Mouse (Mus musculus) liver, embryonic 15.5 days (tissue): ENCODE data around the gene Slc38a10. TPM values are rescaled to one million over a fixed set of nuclear protein-coding genes. Genes with fewer than 3 reads are reported as not detected.

Experiments used
- ATAC-seq: fragments of 200-750 bp; cut with Nextera tagmentation; 2 replicates; pipeline ENCODE4 v1.8.0; 2017; ENCODE audit warnings: moderate number of reproducible peaks, mild to moderate bottlenecking, moderate library complexity; ENCODE audit not compliant: insufficient read depth
- H3K27ac ChIP-seq: fragments of 300-500 bp; sonication (generic); replicated peaks from 2 replicates; pipeline ENCODE4 v1.5.1; 2015; ENCODE audit warnings: mild to moderate bottlenecking, inconsistent platforms
- H3K27me3 ChIP-seq: fragments of 300-500 bp; sonication (generic); 2 replicates; pipeline ENCODE4 v1.6.1; 2015; ENCODE audit warnings: mild to moderate bottlenecking, inconsistent platforms
- H3K36me3 ChIP-seq: fragments of 300-500 bp; sonication (generic); replicated peaks from 2 replicates; pipeline ENCODE4 v1.6.1; 2015; ENCODE audit warnings: moderate library complexity, mild to moderate bottlenecking, inconsistent platforms
- H3K4me1 ChIP-seq: fragments of 300-500 bp; sonication (generic); replicated peaks from 2 replicates; pipeline ENCODE4 v1.6.1; 2015; ENCODE audit warnings: inconsistent platforms
- H3K4me2 ChIP-seq: fragments of 300-500 bp; sonication (generic); 2 replicates; pipeline ENCODE4 v1.6.1; 2015; ENCODE audit warnings: moderate library complexity, mild to moderate bottlenecking, inconsistent platforms
- H3K4me3 ChIP-seq: fragments of 300-500 bp; sonication (generic); replicated peaks from 2 replicates; pipeline ENCODE4 v1.5.1; 2015; ENCODE audit warnings: mild to moderate bottlenecking, inconsistent platforms
- H3K9ac ChIP-seq: fragments of 300-500 bp; sonication (generic); 2 replicates; pipeline ENCODE4 v1.6.1; 2015; ENCODE audit warnings: moderate library complexity, mild to moderate bottlenecking, inconsistent platforms
- H3K9me3 ChIP-seq: fragments of 300-500 bp; sonication (generic); replicated peaks from 2 replicates; pipeline ENCODE4 v1.6.1; 2016; ENCODE audit warnings: inconsistent platforms
- WGBS: fragments of 180-500 bp; shearing (Covaris S2); methylation state at CpG from one replicate; pipeline ENCODE4 v1.1.7; 2015; ENCODE audit warnings: mixed read lengths; ENCODE audit not compliant: insufficient replicate concordance; 5-methylcytosine and 5-hydroxymethylcytosine counted together
- polyA plus RNA-seq: library from polyadenylated mRNA; unstranded; fragments of >200 nt; fragmentation: Nextera tagmentation; extraction: Ambion mirVana; gene quantifications from 2 replicates; pipeline ENCODE4 v1.2.1, GENCODE M21; 2015

The Slc38a10 gene
- polyA plus RNA-seq, 1 experiment from 2014 or later = 34.0 TPM

GRCm38 (mm10) chr11:120159653-120160052 lies 8.5 kb upstream of the Slc38a10 start:
- Histone ChIP-seq H3K4me3 (no peak overlapping the region), H3K27me3 (no peaks in the 10 kb centered on the region), H3K9ac (no peak overlapping the region), H3K4me2 (no peak overlapping the region), H3K9me3 (no peaks in the 10 kb centered on the region), H3K4me1 (peaks cover 20% of the 10 kb centered on the region), H3K36me3 (no peaks in the 10 kb centered on the region), H3K27ac (no peak overlapping the region)
- ATAC-seq = no peak
- WGBS = 43% methylated on average over 5 of the region's 5 CpGs

DNA sequence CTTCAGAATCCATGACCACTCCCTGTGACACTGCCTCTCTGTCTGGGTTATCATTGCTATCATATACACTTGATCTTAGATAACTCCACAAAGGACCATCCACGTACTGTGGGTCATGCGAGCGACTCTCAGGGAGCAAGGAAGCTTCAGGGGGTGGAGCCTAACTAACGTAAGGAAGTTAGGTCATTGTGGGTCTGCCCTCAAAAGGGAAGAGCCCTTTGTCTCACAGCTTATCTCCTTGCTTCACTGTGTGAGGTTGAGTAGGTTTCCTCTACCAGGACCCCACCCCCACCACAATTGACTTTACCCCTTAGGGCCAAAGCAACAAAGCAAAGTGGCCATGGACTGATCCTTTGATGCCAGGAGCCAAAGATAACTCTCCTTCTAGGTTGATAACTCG lies 7.7 kb upstream of the Slc38a10 start:
- Histone ChIP-seq H3K9me3 (no peaks in the 10 kb centered on the region), H3K27ac (no peak overlapping the region), H3K9ac (no peak overlapping the region), H3K36me3 (no peaks in the 10 kb centered on the region), H3K4me1 (peaks cover 20% of the 10 kb centered on the region), H3K27me3 (no peaks in the 10 kb centered on the region), H3K4me3 (no peak overlapping the region), H3K4me2 (peak overlapping the region; percentile 33)
- peak; percentile 40; the same call in 1 of the 2 replicates for ATAC-seq
- 3% methylated on average over 5 of the region's 5 CpGs for WGBS

DNA sequence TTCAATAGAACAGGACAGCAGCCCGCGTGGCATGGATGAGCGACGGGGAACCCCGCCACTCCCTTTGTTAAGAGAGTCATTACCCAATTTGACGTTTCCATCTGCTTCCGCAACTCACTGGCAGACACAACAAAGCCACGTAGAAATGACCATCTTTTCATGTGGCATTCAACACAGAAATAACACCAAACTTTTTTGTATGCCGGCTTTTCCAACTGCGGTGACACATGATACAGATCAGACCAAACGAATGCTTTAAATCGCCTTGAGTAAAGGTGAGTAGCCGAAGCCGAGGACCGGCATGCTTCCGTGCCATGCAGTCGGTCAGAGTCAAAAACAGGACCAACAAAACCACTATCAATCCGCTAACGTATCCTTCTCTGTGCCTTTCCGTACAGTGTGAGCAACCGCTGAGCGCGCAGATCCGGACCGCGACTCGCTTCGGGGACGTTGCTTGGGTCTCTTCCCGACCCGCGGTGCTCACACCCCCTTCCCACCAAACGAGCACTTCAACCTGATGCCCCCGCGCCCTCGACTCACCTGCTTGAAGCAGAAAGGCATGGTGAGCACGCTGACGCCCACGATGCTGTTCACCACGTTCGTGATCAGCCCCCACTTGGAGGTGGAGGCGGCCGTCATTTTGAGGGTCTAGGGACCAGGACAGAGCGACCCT lies 570 bp downstream of the Slc38a10 start:
- H3K9ac ChIP-seq = peak overlapping the region; percentile 81
- H3K36me3 ChIP-seq = peaks cover 10% of the 10 kb centered on the region
- WGBS = under 1% methylated on average over 44 of the region's 44 CpGs
- H3K27ac ChIP-seq = peak overlapping the region; percentile 86
- ATAC-seq = peak; percentile 50
- H3K4me3 ChIP-seq = peak overlapping the region; percentile 88
- H3K4me2 ChIP-seq = peak overlapping the region; percentile 91
- no peaks in the 10 kb centered on the region for H3K27me3 ChIP-seq
- H3K4me1 ChIP-seq = peaks cover 46% of the 10 kb centered on the region
- no peaks in the 10 kb centered on the region for H3K9me3 ChIP-seq

DNA sequence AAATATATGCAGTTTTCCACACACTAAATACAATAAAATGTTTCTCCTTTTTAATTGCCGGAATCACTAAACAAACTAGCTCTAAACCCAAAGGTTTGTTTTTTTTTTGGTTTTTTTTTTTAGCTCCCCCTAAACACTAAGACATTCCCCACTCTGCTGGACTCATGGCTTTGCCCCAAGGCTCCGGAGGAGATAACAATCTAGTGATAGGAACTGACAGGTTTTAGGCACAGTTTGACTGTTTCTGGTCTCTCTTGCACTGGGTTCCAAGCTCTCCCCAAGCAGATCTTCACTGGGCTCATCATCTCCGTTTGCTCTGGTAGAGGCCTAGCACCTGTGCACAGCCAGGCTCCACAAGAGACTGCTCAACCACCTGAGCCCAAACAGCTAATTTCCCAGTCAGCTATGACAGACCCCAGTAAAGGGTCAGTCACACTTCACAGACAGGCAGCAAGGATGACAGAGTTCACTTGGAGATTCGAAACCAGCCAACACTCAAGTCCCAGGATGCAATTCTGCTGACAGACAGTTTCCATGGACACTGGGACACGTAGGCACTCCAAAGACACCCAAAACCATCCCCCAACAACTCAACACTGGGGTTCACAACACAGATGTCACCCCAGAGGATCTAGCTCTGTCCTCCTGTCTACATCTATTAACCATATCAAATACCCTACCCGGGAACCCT lies 1.5 kb downstream of the Slc38a10 start:
- no peak for ATAC-seq
- Histone ChIP-seq H3K27ac (peak overlapping the region; percentile 86), H3K36me3 (peaks cover 16% of the 10 kb centered on the region), H3K9me3 (no peaks in the 10 kb centered on the region), H3K4me2 (peak overlapping the region; percentile 91), H3K4me3 (peak overlapping the region; percentile 88), H3K27me3 (no peaks in the 10 kb centered on the region), H3K9ac (peak overlapping the region; percentile 81), H3K4me1 (peaks cover 49% of the 10 kb centered on the region)
- WGBS = 22% methylated on average over 6 of the region's 6 CpGs

DNA sequence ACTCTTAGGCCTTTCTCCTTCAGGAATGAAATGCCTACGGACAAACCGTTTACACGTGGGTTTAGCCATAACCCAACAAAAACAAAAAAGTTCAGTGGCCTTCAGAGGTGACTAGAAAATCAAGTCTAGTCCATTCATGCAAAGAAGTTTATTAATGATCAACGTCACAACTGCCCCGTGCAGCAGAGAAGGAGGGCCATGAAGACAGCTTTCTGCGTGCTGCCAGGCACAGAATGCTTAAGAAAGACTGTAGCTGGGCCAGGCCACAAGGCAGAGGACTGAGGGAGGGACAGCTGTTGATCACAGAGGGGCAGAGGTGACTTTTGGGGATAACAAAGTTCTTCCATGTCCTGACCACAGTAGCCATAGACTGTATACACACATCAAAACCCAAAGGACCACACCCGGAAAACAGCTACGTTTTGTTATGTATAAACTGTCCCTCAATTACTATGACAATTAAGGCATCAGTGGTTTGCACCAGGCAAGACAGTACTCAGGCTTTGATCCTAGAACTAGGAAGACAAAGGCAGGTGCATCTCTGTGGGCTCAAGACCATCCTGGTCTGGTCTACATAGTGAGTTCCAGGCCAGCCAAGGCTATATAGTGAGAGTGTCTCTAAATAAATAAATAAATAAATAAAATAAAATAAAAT lies 2.8 kb downstream of the Slc38a10 start:
- WGBS = 74% methylated on average over 8 of the region's 8 CpGs
- H3K27ac ChIP-seq = no peak overlapping the region
- H3K36me3 ChIP-seq = peaks cover 20% of the 10 kb centered on the region
- ATAC-seq = no peak
- no peaks in the 10 kb centered on the region for H3K27me3 ChIP-seq
- no peaks in the 10 kb centered on the region for H3K9me3 ChIP-seq
- no peak overlapping the region for H3K4me3 ChIP-seq
- peaks cover 62% of the 10 kb centered on the region for H3K4me1 ChIP-seq
- no peak overlapping the region for H3K4me2 ChIP-seq
- H3K9ac ChIP-seq = no peak overlapping the region

DNA sequence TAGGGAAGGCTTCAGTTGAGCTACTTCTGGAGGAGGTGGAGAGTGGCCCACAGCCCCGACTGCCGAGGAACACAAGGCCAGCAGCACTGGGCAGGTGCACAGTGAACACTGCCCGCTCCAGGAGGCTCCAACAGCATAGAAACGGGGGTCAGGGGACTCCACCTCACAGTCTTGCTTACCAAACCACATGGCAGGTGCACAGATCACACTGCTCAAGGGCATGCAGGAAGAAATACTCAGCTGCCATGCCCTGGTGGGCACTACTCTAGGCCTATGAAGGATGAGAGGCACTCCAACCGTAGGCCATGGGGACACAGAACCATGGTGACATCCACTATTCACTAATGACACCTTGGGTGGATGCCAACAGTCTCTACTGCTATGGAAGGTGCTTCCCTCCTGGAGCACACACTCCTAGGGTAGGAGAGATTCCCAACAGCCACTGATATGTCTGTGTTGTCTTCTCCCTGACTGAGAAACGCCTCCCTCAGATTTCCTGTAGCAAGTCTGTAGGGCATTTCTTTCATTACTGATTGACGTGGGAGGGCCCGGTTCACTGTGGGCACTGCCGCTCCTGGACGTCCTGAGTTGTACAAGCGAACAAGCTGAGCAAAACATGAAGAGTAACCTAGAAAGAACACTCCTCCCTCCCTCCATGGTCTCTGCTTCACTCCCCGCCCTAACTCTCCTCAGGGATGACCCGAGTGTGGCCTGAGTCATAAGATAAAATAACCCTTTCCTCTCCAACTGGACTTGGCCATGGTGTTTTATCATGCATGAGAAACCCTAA lies 7.2 kb downstream of the Slc38a10 start:
- 62% methylated on average over 13 of the region's 13 CpGs for WGBS
- no peak overlapping the region for H3K4me3 ChIP-seq
- peaks cover 65% of the 10 kb centered on the region for H3K4me1 ChIP-seq
- 0 out of 2 replicates have a peak overlapping the region, but pooled peaks have one; percentile 6 for H3K27ac ChIP-seq
- no peaks in the 10 kb centered on the region for H3K9me3 ChIP-seq
- H3K36me3 ChIP-seq = peaks cover 46% of the 10 kb centered on the region
- no peak overlapping the region for H3K9ac ChIP-seq
- ATAC-seq = no peak
- no peak overlapping the region for H3K4me2 ChIP-seq
- no peaks in the 10 kb centered on the region for H3K27me3 ChIP-seq

DNA sequence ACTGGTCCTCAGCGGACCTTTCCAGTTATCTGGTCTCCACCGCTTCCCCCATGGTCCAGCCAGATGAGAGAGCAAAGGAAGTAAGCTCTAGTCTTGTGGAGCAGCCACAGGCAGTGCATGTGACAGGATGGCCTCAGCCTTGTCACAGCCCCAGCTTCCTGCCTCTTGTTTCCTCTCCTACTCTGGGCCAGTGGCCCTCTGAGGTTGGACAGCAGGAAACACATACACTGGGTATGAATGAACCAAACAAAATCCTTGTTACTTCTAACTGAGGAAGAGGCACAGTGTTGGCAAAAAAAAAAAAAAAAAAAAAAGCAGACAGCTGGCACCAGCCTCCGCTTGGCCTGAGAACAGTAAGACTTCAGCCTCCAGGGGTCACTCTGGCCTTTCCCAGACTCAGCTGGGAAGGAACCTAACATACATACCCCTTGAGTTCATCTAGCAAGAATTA lies 8.5 kb downstream of the Slc38a10 start:
- no peak overlapping the region for H3K4me2 ChIP-seq
- WGBS = 44% methylated on average over 3 of the region's 3 CpGs
- no peak overlapping the region for H3K9ac ChIP-seq
- H3K4me3 ChIP-seq = no peak overlapping the region
- H3K27ac ChIP-seq = peak overlapping the region; percentile 45; the same call in 1 of the 2 replicates
- H3K27me3 ChIP-seq = no peaks in the 10 kb centered on the region
- H3K4me1 ChIP-seq = peaks cover 68% of the 10 kb centered on the region
- H3K36me3 ChIP-seq = peaks cover 52% of the 10 kb centered on the region
- peak; percentile 66 for ATAC-seq
- no peaks in the 10 kb centered on the region for H3K9me3 ChIP-seq

GRCm38 (mm10) chr11:120140255-120140654 lies 10.9 kb downstream of the Slc38a10 start:
- WGBS = 63% methylated on average over 6 of the region's 6 CpGs

GRCm38 (mm10) chr11:120139309-120139731 lies 11.8 kb downstream of the Slc38a10 start:
- 0 out of 2 replicates have a peak, but pooled peaks have one; percentile 4 for ATAC-seq
- 0 out of 2 replicates have a peak overlapping the region, but pooled peaks have one; percentile 19 for H3K27ac ChIP-seq
- H3K9ac ChIP-seq = no peak overlapping the region
- H3K4me3 ChIP-seq = no peak overlapping the region
- no peak overlapping the region for H3K4me2 ChIP-seq
- 21% methylated on average over 10 of the region's 10 CpGs for WGBS
- H3K27me3 ChIP-seq = no peaks in the 10 kb centered on the region
- peaks cover 46% of the 10 kb centered on the region for H3K36me3 ChIP-seq
- peaks cover 85% of the 10 kb centered on the region for H3K4me1 ChIP-seq
- no peaks in the 10 kb centered on the region for H3K9me3 ChIP-seq

More at GRCm38 (mm10) chr11:120140255-120140654, 10.9 kb downstream of the Slc38a10 start:
- Histone ChIP-seq H3K9ac (no peak overlapping the region), H3K27ac (0 out of 2 replicates have a peak overlapping the region, but pooled peaks have one; percentile 14), H3K27me3 (no peaks in the 10 kb centered on the region), H3K4me1 (peaks cover 82% of the 10 kb centered on the region), H3K36me3 (peaks cover 40% of the 10 kb centered on the region), H3K9me3 (no peaks in the 10 kb centered on the region), H3K4me2 (no peak overlapping the region), H3K4me3 (no peak overlapping the region)
- no peak for ATAC-seq

DNA sequence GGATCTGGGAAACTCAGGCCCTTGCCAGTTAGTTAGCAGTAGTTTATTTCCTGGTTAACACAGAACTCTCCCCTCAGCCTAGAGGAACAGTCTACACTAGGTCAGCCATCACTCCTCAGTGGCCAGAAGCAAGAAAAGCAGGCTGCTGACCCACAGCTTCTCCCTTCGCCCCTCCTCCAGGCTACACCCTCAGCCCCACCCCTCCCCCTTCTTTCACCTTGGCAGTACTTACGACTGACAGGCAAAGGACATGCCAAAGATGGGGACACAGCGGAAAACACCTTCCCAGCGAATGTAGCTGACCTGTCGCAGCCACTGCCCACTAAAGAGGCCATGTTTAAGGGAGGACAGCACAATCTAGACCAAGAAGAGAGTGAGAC lies 13.5 kb downstream of the Slc38a10 start:
- Histone ChIP-seq H3K27ac (peak overlapping the region; percentile 77), H3K4me1 (peaks cover 68% of the 10 kb centered on the region), H3K4me2 (peak overlapping the region; percentile 49), H3K9me3 (no peaks in the 10 kb centered on the region), H3K36me3 (peaks cover 50% of the 10 kb centered on the region), H3K27me3 (no peaks in the 10 kb centered on the region), H3K9ac (no peak overlapping the region), H3K4me3 (no peak overlapping the region)
- no peak for ATAC-seq
- WGBS = 51% methylated on average over 5 of the region's 5 CpGs
